Comparison of ENCODE assay signal across 29 mouse cellular contexts in genomic region chr14:28539577-28539976, GRCm38 (mm10). TPM values are rescaled to one million over a fixed set of nuclear protein-coding genes. Genes with fewer than 3 reads are reported as not detected.
DNase-seq lines count a peak whose midpoint lies in the region; ATAC-seq and TF ChIP-seq lines count a peak whose summit lies in the region.
"Had no signal": no experiment of that assay in that cellular context is flagged by ENCODE, and none has a peak within 500 bp of the region (broad histone marks: within the 10 kb centered on the region; RNA-seq: fewer than 3 reads in every experiment).

No protein-coding gene starts in this region.

- WGBS in kidney, embryonic 15.5 days: 24% methylated on average over 6 of the region's 6 CpGs
- 85% methylated on average over 6 of the region's 6 CpGs for WGBS in midbrain, embryonic 11.5 days
- 87% methylated on average over 6 of the region's 6 CpGs for WGBS in midbrain, embryonic 16.5 days

- H3K27ac ChIP-seq in kidney, embryonic 15.5 days: no peak overlapping the region
- no peak overlapping the region for H3K27ac ChIP-seq in midbrain, embryonic 11.5 days (ENCODE audit: low read depth, low read length)
- H3K27ac ChIP-seq in midbrain, embryonic 16.5 days (ENCODE audit: low read length): no peak overlapping the region
- H3K27ac ChIP-seq: embryonic facial prominence, embryonic 10.5 days; embryonic facial prominence, embryonic 13.5 days; forebrain, embryonic 12.5 days; forebrain, embryonic 15.5 days; heart, embryonic 15.5 days; hindbrain, embryonic 10.5 days; hindbrain, embryonic 13.5 days had no signal

- no peak for TF ChIP-seq CTCF in Patski (IDR thresholded peaks at IDR 0.05)

- no peak overlapping the region for H3K4me3 ChIP-seq in kidney, embryonic 15.5 days (replicated peaks)
- no peak overlapping the region for H3K4me3 ChIP-seq in midbrain, embryonic 11.5 days (ENCODE audit: low read depth, low read length)
- no peak overlapping the region for H3K4me3 ChIP-seq in midbrain, embryonic 16.5 days (ENCODE audit: low read depth, low read length)
- H3K4me3 ChIP-seq: embryonic facial prominence, embryonic 10.5 days; embryonic facial prominence, embryonic 13.5 days; erythroblast, embryonic 14.5 days; forebrain, embryonic 12.5 days; forebrain, embryonic 15.5 days; heart, embryonic 12.5 days; heart, embryonic 15.5 days; hindbrain, embryonic 10.5 days; hindbrain, embryonic 13.5 days had no signal

- POLR2A ChIA-PET in Patski (lab: Charles Lee): no interaction called here

- no peak overlapping the region for H3K9ac ChIP-seq in kidney, embryonic 15.5 days
- no peak overlapping the region for H3K9ac ChIP-seq in midbrain, embryonic 11.5 days (ENCODE audit: low read length)
- H3K9ac ChIP-seq in midbrain, embryonic 16.5 days (ENCODE audit: low read depth, low read length): no peak overlapping the region
- H3K9ac ChIP-seq: embryonic facial prominence, embryonic 13.5 days; forebrain, embryonic 12.5 days; forebrain, embryonic 15.5 days; heart, embryonic 12.5 days; heart, embryonic 15.5 days; hindbrain, embryonic 13.5 days had no signal

- in situ Hi-C loops in Patski (cut with MboI; ENCODE audit: low pct_unique_long_range_greater_than_20kb): no loop called here

- CTCF ChIA-PET in Patski (lab: Charles Lee): no interaction called here

- DNase-seq in kidney, postnatal 4 days: no peak
- peak; percentile 75 for DNase-seq in midbrain, embryonic 11.5 days (ENCODE audit: low spot score, missing footprints)
- DNase-seq in Patski (ENCODE audit: low read depth, low spot score): peak; percentile 19
- DNase-seq in frontal cortex, postnatal 25 days (ENCODE audit: low spot score in 2 of 2): no peak
- DNase-seq: adrenal gland, adult 8-10 months; adrenal gland, postnatal 25 days; cerebellum, adult 11-12 months; cerebellum, adult 8-10 months; cerebellum, postnatal 10 days; cerebellum, postnatal 36 days; embryo, embryonic 11 days; gastrocnemius, postnatal 10 days; gastrocnemius, postnatal 36 days; heart, postnatal 10 days; heart, postnatal 36 days had no signal

- ATAC-seq in kidney, embryonic 15.5 days (replicated peaks; ENCODE audit: low FRiP score): peak; percentile 43; the same call in 1 of the 2 replicates
- ATAC-seq in midbrain, embryonic 11.5 days (ENCODE audit: low FRiP score): no peak
- ATAC-seq in midbrain, embryonic 16.5 days: no peak
- ATAC-seq in Patski: peak; percentile 11
- ATAC-seq: activated CD4-positive, CD25-positive, alpha-beta regulatory T cell, adult 4 months; CD4-positive, CD25-positive, alpha-beta regulatory T cell, adult 4 months; forebrain, embryonic 15.5 days; hindbrain, embryonic 16.5 days had no signal

- no peak overlapping the region for H3K4me2 ChIP-seq in kidney, embryonic 15.5 days
- no peak overlapping the region for H3K4me2 ChIP-seq in midbrain, embryonic 11.5 days
- no peak overlapping the region for H3K4me2 ChIP-seq in midbrain, embryonic 16.5 days (ENCODE audit: low read length)
- H3K4me2 ChIP-seq: embryonic facial prominence, embryonic 13.5 days; forebrain, embryonic 12.5 days; forebrain, embryonic 15.5 days; heart, embryonic 12.5 days; heart, embryonic 15.5 days; hindbrain, embryonic 13.5 days had no signal

- H3K9me3 ChIP-seq in kidney, embryonic 15.5 days (replicated peaks): no peaks in the 10 kb centered on the region
- no peaks in the 10 kb centered on the region for H3K9me3 ChIP-seq in midbrain, embryonic 11.5 days (ENCODE audit: control insufficient read depth, low read length)
- no peaks in the 10 kb centered on the region for H3K9me3 ChIP-seq in midbrain, embryonic 16.5 days (replicated peaks; ENCODE audit: control insufficient read depth, low read length, poor library complexity, severe bottlenecking)
- H3K9me3 ChIP-seq: embryonic facial prominence, embryonic 10.5 days; embryonic facial prominence, embryonic 13.5 days; forebrain, embryonic 12.5 days; forebrain, embryonic 15.5 days; heart, embryonic 12.5 days; heart, embryonic 15.5 days; hindbrain, embryonic 10.5 days; hindbrain, embryonic 13.5 days had no signal

- peaks cover 19% of the 10 kb centered on the region for H3K4me1 ChIP-seq in kidney, embryonic 15.5 days
- no peaks in the 10 kb centered on the region for H3K4me1 ChIP-seq in midbrain, embryonic 11.5 days (ENCODE audit: control insufficient read depth, insufficient read depth, low read length)
- no peaks in the 10 kb centered on the region for H3K4me1 ChIP-seq in midbrain, embryonic 16.5 days (ENCODE audit: control insufficient read depth, insufficient read depth, low read length)
- H3K4me1 ChIP-seq: forebrain, embryonic 12.5 days had no signal

- no peaks in the 10 kb centered on the region for H3K36me3 ChIP-seq in kidney, embryonic 15.5 days
- H3K36me3 ChIP-seq in midbrain, embryonic 11.5 days (ENCODE audit: control insufficient read depth, insufficient read depth, low read length): no peaks in the 10 kb centered on the region
- H3K36me3 ChIP-seq in midbrain, embryonic 16.5 days (ENCODE audit: control insufficient read depth, insufficient read depth, low read length): no peaks in the 10 kb centered on the region
- H3K36me3 ChIP-seq: embryonic facial prominence, embryonic 10.5 days; embryonic facial prominence, embryonic 13.5 days; forebrain, embryonic 12.5 days; forebrain, embryonic 15.5 days; heart, embryonic 12.5 days; heart, embryonic 15.5 days; hindbrain, embryonic 10.5 days; hindbrain, embryonic 13.5 days had no signal

- H3K27me3 ChIP-seq in kidney, embryonic 15.5 days: peaks cover 30% of the 10 kb centered on the region
- no peaks in the 10 kb centered on the region for H3K27me3 ChIP-seq in midbrain, embryonic 11.5 days (ENCODE audit: control insufficient read depth, insufficient read depth, low read length)
- H3K27me3 ChIP-seq in midbrain, embryonic 16.5 days (ENCODE audit: control insufficient read depth, insufficient read depth, low read depth, low read length): no peaks in the 10 kb centered on the region
- no peaks in the 10 kb centered on the region for H3K27me3 ChIP-seq in Patski
- H3K27me3 ChIP-seq: embryonic facial prominence, embryonic 13.5 days; forebrain, embryonic 12.5 days; forebrain, embryonic 15.5 days; heart, embryonic 15.5 days; hindbrain, embryonic 13.5 days had no signal

RNA-seq across cellular contexts. Expression of gene Wnt5a, which starts 35.0 kb away (rescaled TPM):
- 23.3 and 26.4 TPM in 2 replicates for polyA plus RNA-seq in kidney, embryonic 15.5 days (2015; fragmentation: Nextera tagmentation; extraction: Ambion mirVana)
- polyA plus RNA-seq in midbrain, embryonic 11.5 days (2014; fragmentation: Nextera tagmentation; extraction: Ambion mirVana): 27.8 and 31.3 TPM in 2 replicates
- polyA plus RNA-seq in midbrain, embryonic 16.5 days (2015; fragmentation: Nextera tagmentation; extraction: Ambion mirVana): 13.4 and 13.8 TPM in 2 replicates
- 19.5 TPM for polyA plus RNA-seq in Patski (2021)
- polyA plus RNA-seq: activated CD4-positive, CD25-positive, alpha-beta regulatory T cell, adult 4 months; CD4-positive, CD25-positive, alpha-beta regulatory T cell, adult 4 months; erythroblast, embryonic 14.5 days had no signal

Comparison
In these comparisons a context has a peak if more than half of its experiments do, and no peak if none do; other contexts are left out.
1. ATAC-seq: peak in kidney, embryonic 15.5 days (single experiment) and Patski (single experiment); none in midbrain, embryonic 11.5 days (single experiment) and midbrain, embryonic 16.5 days (single experiment).
2. DNase-seq: peak in midbrain, embryonic 11.5 days (single experiment) and Patski (single experiment); none in kidney, postnatal 4 days (0 of 2) and frontal cortex, postnatal 25 days (0 of 2).